Mouse (Mus musculus) frontal cortex, postnatal 14 days (tissue): ENCODE measurements around the gene Fmo1.
"Not testable (repeated sequence)": the region's sequence is repeated elsewhere in the genome, so short reads cannot be mapped to it uniquely, and the experiment has no call there.

Experiments used
- DNase-seq, 2 experiments: peaks; one replicate each; pipeline ENCODE4 v3.0.0; 2022; ENCODE audit warnings: low spot score in 2 of 2

Fmo1 gene

GRCm38 (mm10) chr1:162792306-162793044 lies 73.9 kb downstream of the Fmo1 start:
- no peak for DNase-seq

GRCm38 (mm10) chr1:162785222-162785621 lies 81.2 kb downstream of the Fmo1 start:
- no peak for DNase-seq

- DNase-seq, result no peak
Observed at GRCm38 (mm10) chr1:162783669-162784248, 82.7 kb downstream of the Fmo1 start.

GRCm38 (mm10) chr1:162781035-162781434 lies 85.4 kb downstream of the Fmo1 start:
- DNase-seq, result not testable (repeated sequence)
